Mouse (Mus musculus) heart, embryonic 13.5 days (tissue): ENCODE data around the gene Prr36. TPM values are rescaled to one million over a fixed set of nuclear protein-coding genes. Genes with fewer than 3 reads are reported as not detected.

Experiments
- ATAC-seq: fragments of 200-750 bp; cut with Nextera tagmentation; 2 replicates; pipeline ENCODE4 v1.8.0; 2017; ENCODE audit warnings: moderate TSS enrichment; ENCODE audit not compliant: insufficient number of reproducible peaks, low FRiP score, low TSS enrichment; ENCODE audit errors: extremely low read depth
- H3K27ac ChIP-seq: fragments of 300-500 bp; sonication (generic); replicated peaks from 2 replicates; pipeline ENCODE4 v1.5.1; 2015; ENCODE audit warnings: moderate library complexity, mild to moderate bottlenecking, inconsistent platforms
- H3K27me3 ChIP-seq: fragments of 300-500 bp; sonication (generic); replicated peaks from 2 replicates; pipeline ENCODE4 v1.6.1; 2015; ENCODE audit warnings: mild to moderate bottlenecking, inconsistent platforms
- H3K36me3 ChIP-seq: fragments of 300-500 bp; sonication (generic); 2 replicates; pipeline ENCODE4 v1.6.1; 2015; ENCODE audit warnings: mild to moderate bottlenecking, inconsistent platforms
- H3K4me1 ChIP-seq: fragments of 300-500 bp; sonication (generic); 2 replicates; pipeline ENCODE4 v1.6.1; 2015; ENCODE audit warnings: inconsistent platforms
- H3K4me2 ChIP-seq: fragments of 300-500 bp; sonication (generic); 2 replicates; pipeline ENCODE4 v1.6.1; 2015; ENCODE audit warnings: inconsistent platforms, mild to moderate bottlenecking, moderate library complexity
- H3K4me3 ChIP-seq: fragments of 300-500 bp; sonication (generic); 2 replicates; pipeline ENCODE4 v1.5.1; 2015; ENCODE audit warnings: moderate library complexity, mild to moderate bottlenecking, inconsistent platforms
- H3K9ac ChIP-seq: fragments of 300-500 bp; sonication (generic); 2 replicates; pipeline ENCODE4 v1.6.1; 2015; ENCODE audit warnings: inconsistent platforms, mild to moderate bottlenecking, moderate library complexity
- H3K9me3 ChIP-seq: fragments of 300-500 bp; sonication (generic); 2 replicates; pipeline ENCODE4 v1.6.1; 2016; ENCODE audit warnings: inconsistent platforms
- WGBS: fragments of 180-500 bp; shearing (Covaris S2); methylation state at CpG from one replicate; pipeline ENCODE4 v1.1.7; 2015; ENCODE audit warnings: mixed read lengths; 5-methylcytosine and 5-hydroxymethylcytosine counted together
- polyA plus RNA-seq: library from polyadenylated mRNA; unstranded; fragments of >200 nt; fragmentation: Nextera tagmentation; extraction: Ambion mirVana; gene quantifications from 2 replicates; pipeline ENCODE4 v1.2.1, GENCODE M21; 2015

Gene Prr36
- polyA plus RNA-seq, 1 experiment from 2014 or later = 0.72 TPM

DNA sequence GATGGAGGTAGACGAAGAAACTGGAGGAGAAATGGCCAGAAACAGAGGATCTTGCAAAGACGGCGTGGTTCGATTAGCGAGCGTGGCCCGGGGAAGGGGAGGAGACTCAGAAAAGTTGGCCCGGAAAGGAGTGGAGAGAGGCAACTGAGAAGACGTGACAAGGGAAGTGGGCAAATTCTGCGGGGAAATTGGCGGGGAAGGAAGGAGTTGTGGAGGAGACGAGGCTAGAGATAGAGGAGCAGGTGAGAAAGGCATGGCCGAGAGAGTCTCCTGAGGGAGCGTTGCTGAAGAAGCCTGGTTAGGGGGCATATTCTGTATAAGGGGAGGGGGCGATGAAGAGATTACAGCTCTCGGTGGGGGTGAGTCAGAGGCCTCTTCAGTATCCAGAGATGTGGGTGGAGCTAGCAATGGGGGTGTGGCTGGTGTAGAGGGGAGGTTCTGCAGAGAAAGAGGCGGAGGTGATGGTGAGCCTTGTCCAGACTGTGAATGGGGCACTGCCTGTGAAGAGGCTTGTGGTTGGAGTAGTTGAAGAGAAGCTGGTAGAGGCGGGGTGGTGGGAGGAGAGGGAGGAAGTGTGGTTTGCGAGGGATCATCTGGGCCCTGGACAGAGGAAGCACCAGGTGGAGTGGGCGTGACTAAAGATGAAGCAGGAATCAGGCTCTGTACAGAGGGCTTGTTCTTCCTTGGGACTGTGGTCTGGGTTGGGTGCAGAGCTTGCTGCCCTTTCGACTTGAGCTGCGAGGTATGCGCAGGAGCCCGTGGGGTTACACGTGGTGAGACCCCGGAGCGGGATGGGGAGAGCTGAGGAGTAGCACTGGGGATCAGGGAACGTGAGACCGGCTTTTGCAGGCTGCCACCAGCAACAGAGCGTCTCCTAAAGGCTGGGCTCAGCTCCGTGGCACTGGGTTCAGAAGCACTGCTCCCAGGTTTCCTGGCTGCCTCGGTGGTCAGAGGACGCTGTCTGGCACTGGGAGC, 3.0 kb downstream of the Prr36 start:
- Histone ChIP-seq H3K36me3 (peaks cover 3% of the 10 kb centered on the region; the same call in 1 of the 2 replicates), H3K4me1 (peaks cover 37% of the 10 kb centered on the region), H3K27ac (no peak overlapping the region), H3K27me3 (peaks cover 86% of the 10 kb centered on the region), H3K4me2 (peak overlapping the region; percentile 82), H3K9me3 (no peaks in the 10 kb centered on the region), H3K9ac (peak overlapping the region; percentile 71), H3K4me3 (peak overlapping the region; percentile 51)
- peak; percentile 62 for ATAC-seq
- 5% methylated on average over 33 of the region's 33 CpGs for WGBS

DNA sequence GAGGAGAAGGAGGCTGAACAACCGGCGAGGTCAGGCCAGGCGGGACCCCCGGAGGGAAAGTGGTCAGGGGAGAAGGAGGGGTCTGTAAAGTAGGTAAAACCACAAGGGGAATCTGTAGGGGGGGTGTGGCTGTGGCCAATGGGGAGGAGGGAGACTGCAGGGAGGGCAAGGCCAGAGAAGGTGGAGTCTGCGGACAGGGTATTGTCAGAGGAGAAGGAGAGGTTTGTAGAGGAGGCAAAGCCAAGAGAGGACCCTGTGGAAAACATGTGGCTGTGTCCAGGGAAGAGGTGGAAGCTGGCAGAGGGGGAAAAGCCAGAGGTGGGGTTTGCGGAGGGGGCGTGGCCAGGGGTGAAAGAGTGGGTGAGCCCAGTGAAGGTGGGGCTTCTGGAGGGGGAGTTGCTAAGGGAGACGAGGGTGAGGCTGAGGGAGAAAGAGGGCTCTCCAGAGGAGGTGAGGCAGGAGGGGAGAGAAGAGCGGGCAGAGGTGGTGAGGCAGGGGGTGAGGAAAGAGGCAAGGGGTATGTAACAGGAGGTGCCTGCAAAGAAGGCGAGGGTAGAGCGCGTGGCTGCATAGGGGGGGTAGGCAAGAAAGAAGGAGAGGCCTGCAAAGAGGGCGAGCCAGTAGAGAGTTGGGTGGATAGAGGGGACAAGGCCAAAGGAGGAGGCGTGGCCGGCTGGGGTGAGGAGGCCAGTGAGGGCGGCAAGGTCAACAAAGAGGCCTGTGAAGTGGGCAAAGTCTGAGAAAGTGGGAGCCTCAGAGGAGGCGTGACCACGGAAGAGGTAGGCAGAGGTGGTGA, 3.9 kb downstream of the Prr36 start:
- peaks cover 3% of the 10 kb centered on the region; the same call in 1 of the 2 replicates for H3K36me3 ChIP-seq
- peaks cover 80% of the 10 kb centered on the region for H3K27me3 ChIP-seq
- H3K9ac ChIP-seq = peak overlapping the region; percentile 71
- peak overlapping the region; percentile 51 for H3K4me3 ChIP-seq
- no peaks in the 10 kb centered on the region for H3K9me3 ChIP-seq
- no peak overlapping the region for H3K27ac ChIP-seq
- H3K4me2 ChIP-seq = peak overlapping the region; percentile 82
- ATAC-seq = peak; percentile 17; the same call in 1 of the 2 replicates
- H3K4me1 ChIP-seq = peaks cover 37% of the 10 kb centered on the region
- 3% methylated on average over 18 of the region's 18 CpGs for WGBS

DNA sequence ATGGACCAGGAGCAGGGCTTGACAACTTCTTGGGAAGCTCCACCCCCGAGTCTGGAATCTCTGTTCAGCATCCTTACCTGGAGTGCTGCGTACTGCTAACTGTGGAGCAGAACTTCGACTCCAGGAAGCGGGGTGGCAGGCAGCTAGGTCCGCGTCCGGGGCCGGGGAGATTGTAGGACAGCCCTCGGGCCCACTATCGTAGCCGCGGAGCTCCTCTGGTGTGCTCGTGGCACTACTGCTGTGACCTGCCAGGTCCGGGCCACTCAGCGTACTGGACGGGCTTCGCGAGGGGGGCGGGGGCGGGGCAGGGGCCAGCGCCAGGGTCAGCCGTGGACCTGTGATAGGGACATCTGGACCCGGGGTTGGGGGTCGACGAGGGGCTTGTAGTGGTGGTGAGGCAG, 4.5 kb downstream of the Prr36 start:
- Histone ChIP-seq H3K4me1 (peaks cover 37% of the 10 kb centered on the region), H3K9ac (peak overlapping the region; percentile 71), H3K9me3 (no peaks in the 10 kb centered on the region), H3K4me2 (peak overlapping the region; percentile 82), H3K4me3 (peak overlapping the region; percentile 51), H3K36me3 (peaks cover 3% of the 10 kb centered on the region; the same call in 1 of the 2 replicates), H3K27me3 (peaks cover 80% of the 10 kb centered on the region), H3K27ac (no peak overlapping the region)
- ATAC-seq = peak; percentile 48
- under 1% methylated on average over 25 of the region's 25 CpGs for WGBS

DNA sequence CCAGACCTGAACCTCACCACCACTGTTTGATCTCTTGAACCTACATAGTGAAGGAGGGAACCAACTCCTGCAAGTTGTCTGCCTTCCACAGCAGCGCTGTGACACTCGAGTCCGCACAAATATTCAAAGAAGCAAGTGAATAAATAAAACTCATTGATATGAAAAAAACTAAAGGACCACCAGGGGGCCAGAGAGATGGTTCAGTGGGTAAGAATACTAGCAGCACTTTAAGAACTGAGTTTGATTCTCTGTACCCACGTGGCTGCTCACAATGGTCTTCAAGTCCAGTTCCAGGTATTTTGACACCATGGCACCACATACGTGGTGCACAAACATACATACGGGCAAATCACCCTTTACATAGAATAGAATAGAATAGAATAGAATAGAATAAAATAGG, 6.2 kb downstream of the Prr36 start:
- no peak overlapping the region for H3K4me2 ChIP-seq
- H3K4me3 ChIP-seq = no peak overlapping the region
- H3K9ac ChIP-seq = no peak overlapping the region
- 73% methylated on average over 6 of the region's 6 CpGs for WGBS
- peaks cover 80% of the 10 kb centered on the region for H3K27me3 ChIP-seq
- peaks cover 3% of the 10 kb centered on the region; the same call in 1 of the 2 replicates for H3K36me3 ChIP-seq
- ATAC-seq = no peak
- no peaks in the 10 kb centered on the region for H3K9me3 ChIP-seq
- H3K27ac ChIP-seq = no peak overlapping the region
- H3K4me1 ChIP-seq = peaks cover 34% of the 10 kb centered on the region

DNA sequence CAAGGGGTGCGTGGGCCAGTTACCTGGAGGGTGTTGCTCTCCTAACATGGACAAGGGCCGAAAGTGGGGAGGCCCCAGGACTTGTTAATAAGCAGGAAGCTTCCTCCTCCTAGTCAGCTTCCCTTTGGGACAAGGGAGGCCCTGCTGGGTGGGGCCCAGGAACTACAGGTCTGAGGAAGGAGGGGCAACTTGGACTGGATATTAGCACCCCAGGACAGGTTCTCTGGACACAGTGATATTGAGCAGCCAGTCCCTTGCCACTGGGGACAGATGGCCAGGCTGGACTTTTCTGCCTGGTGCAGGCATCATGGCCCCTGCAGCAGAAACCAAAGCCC, 10.3 kb downstream of the Prr36 start:
- peaks cover 18% of the 10 kb centered on the region for H3K4me1 ChIP-seq
- H3K27me3 ChIP-seq = peaks cover 81% of the 10 kb centered on the region
- no peaks in the 10 kb centered on the region for H3K9me3 ChIP-seq
- WGBS = 47% methylated on average over 2 of the region's 2 CpGs
- H3K36me3 ChIP-seq = peaks cover 9% of the 10 kb centered on the region
- no peak overlapping the region for H3K27ac ChIP-seq
- peak overlapping the region; percentile 65 for H3K4me2 ChIP-seq
- no peak for ATAC-seq
- H3K4me3 ChIP-seq = no peak overlapping the region
- H3K9ac ChIP-seq = peak overlapping the region; percentile 68

DNA sequence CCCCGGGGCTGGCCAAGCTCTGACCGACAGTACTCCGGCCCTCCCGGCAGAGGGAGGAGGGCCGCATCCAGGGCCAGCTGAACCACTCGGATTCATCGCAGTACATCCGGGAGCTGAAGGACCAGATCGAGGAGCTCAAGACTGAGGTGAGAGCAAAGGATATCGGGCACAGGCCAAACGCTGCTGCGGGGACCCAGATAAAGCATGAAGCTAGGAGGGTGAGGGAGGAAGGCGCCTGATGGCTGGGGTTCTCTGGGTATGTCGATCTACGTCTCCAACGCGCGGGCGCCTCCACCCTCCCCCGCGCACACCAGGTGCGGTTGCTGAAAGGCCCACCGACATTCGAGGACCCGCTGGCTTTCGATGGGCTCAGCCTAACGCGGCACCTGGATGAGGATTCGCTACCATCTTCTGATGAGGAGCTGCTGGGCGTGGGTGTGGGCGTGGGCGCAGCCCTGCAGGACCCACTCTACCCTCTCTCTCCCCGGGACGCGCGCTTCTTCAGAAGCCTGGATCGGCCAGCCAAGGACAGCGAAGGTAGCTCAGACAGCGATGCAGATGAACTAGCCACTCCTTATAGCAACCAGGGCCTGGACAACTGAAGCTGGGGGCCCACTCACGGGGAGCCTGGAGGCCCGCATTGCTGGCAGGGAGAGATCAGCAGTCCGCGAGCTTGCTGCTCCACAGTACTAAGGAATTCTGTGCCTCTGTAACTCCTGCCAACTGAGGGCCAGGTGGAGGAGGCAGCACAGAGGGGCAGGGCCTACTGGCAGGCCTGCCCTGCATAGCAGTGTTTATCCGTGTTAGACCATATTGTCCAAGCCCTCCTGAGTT, 10.9 kb downstream of the Prr36 start:
- Histone ChIP-seq H3K9me3 (no peaks in the 10 kb centered on the region), H3K4me3 (peak overlapping the region; percentile 38), H3K4me1 (peaks cover 18% of the 10 kb centered on the region), H3K27ac (no peak overlapping the region), H3K27me3 (peaks cover 77% of the 10 kb centered on the region), H3K9ac (peak overlapping the region; percentile 68), H3K4me2 (peak overlapping the region; percentile 65), H3K36me3 (peaks cover 9% of the 10 kb centered on the region)
- WGBS = 9% methylated on average over 44 of the region's 44 CpGs
- ATAC-seq = no peak

DNA sequence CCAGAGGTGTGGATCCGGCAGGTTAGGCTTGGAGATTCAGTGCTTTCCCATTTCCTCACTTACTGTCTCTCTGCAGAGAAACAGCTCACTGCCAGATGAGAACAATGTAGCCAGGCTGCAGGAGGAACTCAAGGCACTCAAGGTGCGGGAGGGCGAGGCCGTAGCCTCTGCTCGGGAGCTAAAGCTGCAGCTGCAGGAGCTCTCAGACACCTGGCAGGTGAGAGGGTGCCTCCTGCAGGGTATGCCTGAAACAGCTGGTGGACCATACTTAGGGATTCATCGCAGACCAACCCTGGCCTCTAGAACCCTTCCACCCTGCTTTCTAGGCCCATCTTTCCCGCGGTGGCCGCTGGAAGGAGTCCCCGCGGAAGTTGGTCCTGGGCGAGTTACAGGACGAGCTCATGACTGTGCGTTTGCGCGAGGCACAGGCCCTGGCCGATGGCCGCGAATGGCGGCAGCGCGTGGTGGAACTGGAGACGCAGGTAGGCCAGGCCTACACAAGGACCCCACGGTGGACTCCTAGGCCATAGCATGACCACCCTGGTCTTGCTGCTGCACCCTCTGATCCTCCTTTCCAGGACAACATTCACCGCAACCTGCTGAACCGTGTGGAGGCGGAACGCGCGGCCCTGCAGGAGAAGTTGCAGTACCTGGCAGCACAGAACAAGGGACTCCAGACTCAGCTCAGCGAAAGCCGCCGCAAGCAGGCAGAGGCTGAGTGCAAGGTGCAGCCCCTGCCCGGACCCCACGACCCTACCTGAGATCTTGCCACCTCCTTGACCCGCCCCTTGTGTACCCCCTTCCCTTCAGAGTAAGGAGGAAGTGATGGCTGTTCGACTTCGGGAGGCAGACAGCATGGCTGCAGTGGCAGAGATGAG, 11.8 kb downstream of the Prr36 start:
- H3K36me3 ChIP-seq = peaks cover 9% of the 10 kb centered on the region
- H3K27me3 ChIP-seq = peaks cover 68% of the 10 kb centered on the region
- no peak for ATAC-seq
- no peak overlapping the region for H3K27ac ChIP-seq
- H3K9me3 ChIP-seq = no peaks in the 10 kb centered on the region
- peak overlapping the region; percentile 65 for H3K4me2 ChIP-seq
- H3K9ac ChIP-seq = peak overlapping the region; percentile 68
- WGBS = 21% methylated on average over 38 of the region's 38 CpGs
- H3K4me1 ChIP-seq = peaks cover 18% of the 10 kb centered on the region
- H3K4me3 ChIP-seq = peak overlapping the region; percentile 38

DNA sequence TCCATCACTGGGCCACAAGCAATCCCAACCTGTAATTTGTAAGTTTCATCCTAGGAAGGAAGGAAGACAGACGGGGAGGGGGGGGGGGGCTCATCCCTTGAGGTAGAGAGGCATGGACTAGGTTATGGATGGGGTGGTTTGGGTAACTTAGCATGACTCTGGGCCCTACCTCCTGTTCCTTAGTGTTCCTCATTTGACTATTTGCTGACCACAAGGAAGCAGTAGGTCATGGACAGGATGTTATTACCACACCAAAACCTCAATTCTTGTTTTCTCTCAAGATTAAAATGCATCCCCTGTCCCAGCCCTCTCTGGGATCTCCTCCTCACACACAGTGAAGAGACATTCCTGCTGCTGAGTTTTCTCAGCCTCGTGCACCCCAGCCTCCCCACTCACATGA, 15.9 kb downstream of the Prr36 start:
- 42% methylated on average over 2 of the region's 2 CpGs for WGBS
- no peak overlapping the region for H3K4me2 ChIP-seq
- H3K4me3 ChIP-seq = no peak overlapping the region
- peaks cover 11% of the 10 kb centered on the region for H3K4me1 ChIP-seq
- no peak overlapping the region for H3K9ac ChIP-seq
- H3K9me3 ChIP-seq = no peaks in the 10 kb centered on the region
- H3K36me3 ChIP-seq = peaks cover 11% of the 10 kb centered on the region
- no peak for ATAC-seq
- H3K27me3 ChIP-seq = peaks cover 39% of the 10 kb centered on the region
- no peak overlapping the region for H3K27ac ChIP-seq

DNA sequence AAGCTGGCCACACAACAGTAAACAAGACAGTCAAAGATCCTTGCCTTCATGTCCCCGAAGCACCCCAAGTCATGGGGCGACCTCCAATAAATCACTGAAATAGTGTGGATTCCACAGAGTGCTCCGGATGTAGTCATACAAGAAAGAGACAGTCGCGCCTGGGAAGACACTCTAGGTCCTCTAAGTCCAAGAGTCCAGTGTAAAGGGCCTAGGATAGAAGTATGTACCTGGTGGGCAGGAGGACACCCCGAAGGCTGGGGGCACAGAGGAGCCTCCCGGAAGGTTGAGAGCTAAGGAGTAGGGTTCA, 23.7 kb downstream of the Prr36 start:
- peaks cover 20% of the 10 kb centered on the region for H3K36me3 ChIP-seq
- peaks cover 11% of the 10 kb centered on the region; the same call in 1 of the 2 replicates for H3K4me1 ChIP-seq
- H3K4me2 ChIP-seq = peak overlapping the region; percentile 41
- no peak for ATAC-seq
- H3K4me3 ChIP-seq = no peak overlapping the region
- H3K27me3 ChIP-seq = no peaks in the 10 kb centered on the region; the same call in 1 of the 2 replicates
- H3K27ac ChIP-seq = no peak overlapping the region
- peak overlapping the region; percentile 48 for H3K9ac ChIP-seq
- 44% methylated on average over 7 of the region's 7 CpGs for WGBS
- no peaks in the 10 kb centered on the region for H3K9me3 ChIP-seq
